Mouse (Mus musculus) intestine, embryonic 14.5 days (tissue): ENCODE measurements at regions not wholly inside any gene's neighbourhood (a gene's known extent, or its start where the extent isn't known, plus 50 kb on each side); places are given as distances from the start of the nearest gene placed in this dataset.

Experiments
- ATAC-seq: fragments of 200-750 bp; cut with Nextera tagmentation; replicated peaks from 2 replicates; pipeline ENCODE4 v1.8.0; 2017; ENCODE audit warnings: low read depth, moderate number of reproducible peaks, moderate TSS enrichment, moderate library complexity; ENCODE audit not compliant: low FRiP score, low TSS enrichment
- DNase-seq: peaks from one replicate; pipeline ENCODE4 v3.0.0-alpha.2; 2018; ENCODE audit warnings: low spot score
- H3K27ac ChIP-seq: fragments of 300-500 bp; sonication (generic); 2 replicates; pipeline ENCODE4 v1.5.1; 2014; ENCODE audit warnings: low read depth, mild to moderate bottlenecking, control low read depth
- H3K27me3 ChIP-seq: fragments of 300-500 bp; sonication (generic); replicated peaks from 2 replicates; pipeline ENCODE4 v1.6.1; 2014; ENCODE audit warnings: low read length, control low read depth; ENCODE audit not compliant: control insufficient read depth, insufficient read depth
- H3K36me3 ChIP-seq: fragments of 300-500 bp; sonication (generic); 2 replicates; pipeline ENCODE4 v1.6.1; 2014; ENCODE audit warnings: low read length, control low read depth; ENCODE audit not compliant: control insufficient read depth, insufficient read depth
- H3K4me1 ChIP-seq: fragments of 300-500 bp; sonication (generic); replicated peaks from 2 replicates; pipeline ENCODE4 v1.6.1; 2014; ENCODE audit warnings: low read length, control low read depth, mixed read lengths; ENCODE audit not compliant: control insufficient read depth, insufficient read depth
- H3K4me2 ChIP-seq: fragments of 300-500 bp; sonication (generic); 2 replicates; pipeline ENCODE4 v1.6.1; 2014; ENCODE audit warnings: low read length
- H3K4me3 ChIP-seq: fragments of 300-500 bp; sonication (generic); 2 replicates; pipeline ENCODE4 v1.5.1; 2014; ENCODE audit warnings: low read depth, low read length, control low read depth, mixed read lengths
- H3K9ac ChIP-seq: fragments of 300-500 bp; sonication (generic); 2 replicates; pipeline ENCODE4 v1.6.1; 2014; ENCODE audit warnings: mild to moderate bottlenecking, low read length
- H3K9me3 ChIP-seq: fragments of 300-500 bp; sonication (generic); 2 replicates; pipeline ENCODE4 v1.6.1; 2016; ENCODE audit warnings: low read length, control low read depth; ENCODE audit not compliant: control insufficient read depth
- WGBS: fragments of 180-500 bp; shearing (Covaris S2); extraction: QIAGEN DNeasy Blood & Tissue Kit; methylation state at CpG from one replicate; pipeline ENCODE4 v1.1.7; 2014; 5-methylcytosine and 5-hydroxymethylcytosine counted together

GRCm38 (mm10) chr9:90851044-90851443, 511.2 kb upstream of the Zic4 start:
- Histone ChIP-seq H3K9ac (no peak overlapping the region), H3K4me1 (no peaks in the 10 kb centered on the region), H3K27me3 (no peaks in the 10 kb centered on the region), H3K36me3 (no peaks in the 10 kb centered on the region), H3K9me3 (no peaks in the 10 kb centered on the region), H3K4me2 (no peak overlapping the region), H3K27ac (no peak overlapping the region), H3K4me3 (no peak overlapping the region)
- DNase-seq (no peak), ATAC-seq (no peak)
- 90% methylated on average over 5 of the region's 5 CpGs for WGBS

- DNase-seq (no peak), ATAC-seq (no peak)
- Histone ChIP-seq H3K9ac (no peak overlapping the region), H3K4me2 (no peak overlapping the region), H3K27ac (no peak overlapping the region), H3K27me3 (no peaks in the 10 kb centered on the region), H3K9me3 (no peaks in the 10 kb centered on the region), H3K36me3 (no peaks in the 10 kb centered on the region), H3K4me3 (no peak overlapping the region), H3K4me1 (no peaks in the 10 kb centered on the region)
- WGBS, result 81% methylated on average over 5 of the region's 5 CpGs
These were observed 490.6 kb upstream of the Zic4 start for GRCm38 (mm10) chr9:90871636-90872035.

- H3K27ac ChIP-seq, result no peak overlapping the region
- no peak overlapping the region for H3K9ac ChIP-seq
- H3K9me3 ChIP-seq, result no peaks in the 10 kb centered on the region
- H3K27me3 ChIP-seq, result no peaks in the 10 kb centered on the region
- H3K36me3 ChIP-seq, result no peaks in the 10 kb centered on the region
- WGBS, result 88% methylated on average over 1 of the region's 1 CpGs
- H3K4me2 ChIP-seq, result no peak overlapping the region
- no peak overlapping the region for H3K4me3 ChIP-seq
- ATAC-seq (no peak), DNase-seq (no peak)
- H3K4me1 ChIP-seq, result no peaks in the 10 kb centered on the region
These were observed 477.7 kb upstream of the Zic4 start for GRCm38 (mm10) chr9:90884467-90884866.

GRCm38 (mm10) chr9:90887405-90887804, 474.8 kb upstream of the Zic4 start:
- Histone ChIP-seq H3K27ac (no peak overlapping the region), H3K9me3 (no peaks in the 10 kb centered on the region), H3K9ac (no peak overlapping the region), H3K4me3 (no peak overlapping the region), H3K4me2 (no peak overlapping the region), H3K27me3 (no peaks in the 10 kb centered on the region), H3K4me1 (no peaks in the 10 kb centered on the region), H3K36me3 (no peaks in the 10 kb centered on the region)
- WGBS, result 93% methylated on average over 3 of the region's 3 CpGs
- DNase-seq (no peak), ATAC-seq (no peak)

GRCm38 (mm10) chr9:90890801-90891200, 471.4 kb upstream of the Zic4 start:
- H3K9me3 ChIP-seq, result no peaks in the 10 kb centered on the region
- H3K9ac ChIP-seq, result no peak overlapping the region
- DNase-seq, result no peak
- H3K4me2 ChIP-seq, result no peak overlapping the region
- no peak overlapping the region for H3K27ac ChIP-seq
- H3K27me3 ChIP-seq, result no peaks in the 10 kb centered on the region
- no peaks in the 10 kb centered on the region for H3K4me1 ChIP-seq
- 91% methylated on average over 4 of the region's 4 CpGs for WGBS
- H3K4me3 ChIP-seq, result no peak overlapping the region
- no peak for ATAC-seq
- H3K36me3 ChIP-seq, result no peaks in the 10 kb centered on the region

GRCm38 (mm10) chr9:90892816-90893215, 469.4 kb upstream of the Zic4 start:
- Histone ChIP-seq H3K27me3 (no peaks in the 10 kb centered on the region), H3K27ac (no peak overlapping the region), H3K9ac (no peak overlapping the region), H3K9me3 (no peaks in the 10 kb centered on the region), H3K36me3 (no peaks in the 10 kb centered on the region), H3K4me3 (no peak overlapping the region), H3K4me2 (no peak overlapping the region), H3K4me1 (no peaks in the 10 kb centered on the region)
- 69% methylated on average over 1 of the region's 1 CpGs for WGBS
- no peak for ATAC-seq
- DNase-seq, result no peak

GRCm38 (mm10) chr9:90903557-90903956, 458.7 kb upstream of the Zic4 start:
- no peak for ATAC-seq
- no peaks in the 10 kb centered on the region for H3K9me3 ChIP-seq
- no peak for DNase-seq
- H3K4me1 ChIP-seq, result no peaks in the 10 kb centered on the region
- H3K4me2 ChIP-seq, result no peak overlapping the region
- H3K9ac ChIP-seq, result no peak overlapping the region
- no peak overlapping the region for H3K27ac ChIP-seq
- 33% methylated on average over 5 of the region's 5 CpGs for WGBS
- no peaks in the 10 kb centered on the region for H3K27me3 ChIP-seq
- no peak overlapping the region for H3K4me3 ChIP-seq
- no peaks in the 10 kb centered on the region for H3K36me3 ChIP-seq

GRCm38 (mm10) chr9:90906106-90906505, 456.1 kb upstream of the Zic4 start:
- ATAC-seq, result no peak
- WGBS, result 94% methylated on average over 5 of the region's 5 CpGs
- no peak overlapping the region for H3K27ac ChIP-seq

GRCm38 (mm10) chr9:90906684-90907083, 455.5 kb upstream of the Zic4 start:
- 96% methylated on average over 7 of the region's 7 CpGs for WGBS
- H3K4me3 ChIP-seq, result no peak overlapping the region
- no peaks in the 10 kb centered on the region for H3K36me3 ChIP-seq
- no peaks in the 10 kb centered on the region for H3K4me1 ChIP-seq
- no peak overlapping the region for H3K9ac ChIP-seq
- H3K27me3 ChIP-seq, result no peaks in the 10 kb centered on the region
- no peak for ATAC-seq
- H3K4me2 ChIP-seq, result no peak overlapping the region
- DNase-seq, result no peak
- no peaks in the 10 kb centered on the region for H3K9me3 ChIP-seq
- no peak overlapping the region for H3K27ac ChIP-seq

More at GRCm38 (mm10) chr9:90906106-90906505, 456.1 kb upstream of the Zic4 start:
- H3K9me3 ChIP-seq, result no peaks in the 10 kb centered on the region
- no peak overlapping the region for H3K4me2 ChIP-seq
- H3K9ac ChIP-seq, result no peak overlapping the region
- H3K4me3 ChIP-seq, result no peak overlapping the region
- H3K27me3 ChIP-seq, result no peaks in the 10 kb centered on the region
- H3K4me1 ChIP-seq, result no peaks in the 10 kb centered on the region
- DNase-seq, result no peak
- no peaks in the 10 kb centered on the region for H3K36me3 ChIP-seq
